Mouse (Mus musculus): ENCODE data around the gene Galnt16. TPM values are rescaled to one million over a fixed set of nuclear protein-coding genes. Genes with fewer than 3 reads are reported as not detected.

The Galnt16 gene
- polyA plus RNA-seq (2015; fragmentation: Nextera tagmentation; extraction: Ambion mirVana) = 8.3 and 9.0 TPM in 2 replicates

DNA sequence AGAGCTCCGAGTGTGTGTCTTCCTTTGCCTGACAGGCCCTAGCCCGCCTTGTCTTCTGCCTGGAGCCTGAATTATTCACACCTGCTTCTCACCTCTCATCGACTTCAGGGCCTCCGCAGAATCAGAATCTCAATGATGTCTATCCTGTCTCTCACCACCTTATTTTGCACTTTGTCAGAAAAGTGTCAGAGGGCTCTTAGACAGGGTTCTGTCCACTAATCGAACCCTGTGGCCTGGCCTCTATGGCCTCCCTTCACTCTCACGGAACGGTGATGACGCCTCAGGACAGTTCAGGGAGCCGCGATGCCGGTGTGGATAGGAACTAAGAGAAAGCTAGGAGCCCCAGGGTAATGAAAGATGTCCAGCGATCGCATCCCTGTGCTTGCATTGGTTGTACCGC lies at the start of gene Galnt16:
Gene Galnt16, plus strand, starts transcription at position 301 of the 400 bp plus-strand sequence.
- Histone ChIP-seq H3K27me3 (ENCODE audit: insufficient read depth, low read length) (peaks cover 64% of the 10 kb centered on the region), H3K36me3 (ENCODE audit: insufficient read depth, low read length) (no peaks in the 10 kb centered on the region), H3K9me3 (ENCODE audit: low read length) (no peaks in the 10 kb centered on the region), H3K4me1 (ENCODE audit: insufficient read depth, low read length) (peaks cover 19% of the 10 kb centered on the region), H3K4me3 (ENCODE audit: low read length) (peak within 1 kb of the TSS; percentile 60), H3K27ac (ENCODE audit: low read length) (no peak within 1 kb of the TSS), H3K9ac (replicated peaks; ENCODE audit: low read length) (peak within 1 kb of the TSS; percentile 60), H3K4me2 (replicated peaks; ENCODE audit: low read depth, low read length) (peak within 1 kb of the TSS; percentile 98)
- WGBS = 5% methylated on average over 14 of the region's 14 CpGs
- no peak for ATAC-seq (ENCODE audit: low FRiP score, low TSS enrichment)

DNA sequence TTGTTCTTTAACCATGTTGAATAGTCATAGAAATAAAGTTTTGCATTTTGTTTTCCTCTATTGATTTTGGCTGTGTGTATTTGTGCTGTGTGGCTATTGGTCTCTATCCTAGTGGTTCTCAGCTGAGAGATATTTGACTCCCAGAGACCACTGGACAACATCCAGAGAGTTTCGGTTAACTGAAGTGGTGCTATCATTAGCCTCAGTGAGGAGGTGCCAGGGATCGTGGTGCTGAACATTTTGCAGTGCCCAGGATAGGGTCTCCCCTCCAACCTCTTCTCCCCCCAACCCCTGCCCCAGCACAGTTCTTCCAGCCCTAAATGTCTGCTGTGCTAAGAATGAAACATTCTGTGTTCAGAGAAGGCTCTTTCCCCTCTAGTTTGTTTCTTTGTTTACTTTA lies 47.9 kb upstream of the Galnt16 start:
- 77% methylated on average over 2 of the region's 2 CpGs for WGBS

GRCm38 (mm10) chr12:80471926-80472325 lies 46.2 kb upstream of the Galnt16 start:
- H3K36me3 ChIP-seq (ENCODE audit: insufficient read depth, low read length) = 0 out of 2 replicates have a peak, but pooled peaks cover 3% of the 10 kb centered on the region
- WGBS = 72% methylated on average over 4 of the region's 4 CpGs
- no peak for ATAC-seq (ENCODE audit: low FRiP score, low TSS enrichment)

More for the DNA sequence above, 47.9 kb upstream of the Galnt16 start:
- no peaks in the 10 kb centered on the region for H3K27me3 ChIP-seq (ENCODE audit: insufficient read depth, low read length)
- H3K36me3 ChIP-seq (ENCODE audit: insufficient read depth, low read length) = no peaks in the 10 kb centered on the region
- no peaks in the 10 kb centered on the region for H3K4me1 ChIP-seq (ENCODE audit: insufficient read depth, low read length)
- no peaks in the 10 kb centered on the region for H3K9me3 ChIP-seq (ENCODE audit: low read length)
- H3K4me2 ChIP-seq (replicated peaks; ENCODE audit: low read depth, low read length) = no peak overlapping the region
- H3K9ac ChIP-seq (replicated peaks; ENCODE audit: low read length) = no peak overlapping the region
- no peak overlapping the region for H3K27ac ChIP-seq (ENCODE audit: low read length)
- ATAC-seq (ENCODE audit: low FRiP score, low TSS enrichment) = no peak
- H3K4me3 ChIP-seq (ENCODE audit: low read length) = no peak overlapping the region

GRCm38 (mm10) chr12:80473731-80474130 lies 44.3 kb upstream of the Galnt16 start:
- Histone ChIP-seq H3K4me1 (ENCODE audit: insufficient read depth, low read length) (no peaks in the 10 kb centered on the region), H3K9me3 (ENCODE audit: low read length) (no peaks in the 10 kb centered on the region), H3K9ac (replicated peaks; ENCODE audit: low read length) (no peak overlapping the region), H3K27ac (ENCODE audit: low read length) (no peak overlapping the region), H3K36me3 (ENCODE audit: insufficient read depth, low read length) (0 out of 2 replicates have a peak, but pooled peaks cover 3% of the 10 kb centered on the region), H3K4me3 (ENCODE audit: low read length) (no peak overlapping the region), H3K27me3 (ENCODE audit: insufficient read depth, low read length) (no peaks in the 10 kb centered on the region), H3K4me2 (replicated peaks; ENCODE audit: low read depth, low read length) (no peak overlapping the region)
- ATAC-seq (ENCODE audit: low FRiP score, low TSS enrichment) = no peak
- WGBS = 84% methylated on average over 3 of the region's 3 CpGs

More at GRCm38 (mm10) chr12:80471926-80472325, 46.2 kb upstream of the Galnt16 start:
- Histone ChIP-seq H3K4me1 (ENCODE audit: insufficient read depth, low read length) (no peaks in the 10 kb centered on the region), H3K27ac (ENCODE audit: low read length) (no peak overlapping the region), H3K4me2 (replicated peaks; ENCODE audit: low read depth, low read length) (no peak overlapping the region), H3K4me3 (ENCODE audit: low read length) (no peak overlapping the region), H3K9ac (replicated peaks; ENCODE audit: low read length) (no peak overlapping the region), H3K27me3 (ENCODE audit: insufficient read depth, low read length) (no peaks in the 10 kb centered on the region), H3K9me3 (ENCODE audit: low read length) (no peaks in the 10 kb centered on the region)

GRCm38 (mm10) chr12:80479986-80480385 lies 38.1 kb upstream of the Galnt16 start:
- H3K4me2 ChIP-seq (replicated peaks; ENCODE audit: low read depth, low read length) = no peak overlapping the region
- H3K27me3 ChIP-seq (ENCODE audit: insufficient read depth, low read length) = no peaks in the 10 kb centered on the region
- 83% methylated on average over 3 of the region's 3 CpGs for WGBS
- no peaks in the 10 kb centered on the region for H3K4me1 ChIP-seq (ENCODE audit: insufficient read depth, low read length)
- H3K27ac ChIP-seq (ENCODE audit: low read length) = no peak overlapping the region
- H3K9me3 ChIP-seq (ENCODE audit: low read length) = no peaks in the 10 kb centered on the region
- H3K4me3 ChIP-seq (ENCODE audit: low read length) = no peak overlapping the region
- no peak overlapping the region for H3K9ac ChIP-seq (replicated peaks; ENCODE audit: low read length)
- ATAC-seq (ENCODE audit: low FRiP score, low TSS enrichment) = no peak
- 0 out of 2 replicates have a peak, but pooled peaks cover 5% of the 10 kb centered on the region for H3K36me3 ChIP-seq (ENCODE audit: insufficient read depth, low read length)

- H3K27me3 ChIP-seq (ENCODE audit: insufficient read depth, low read length) = no peaks in the 10 kb centered on the region
Measured at GRCm38 (mm10) chr12:80483397-80483796, 34.7 kb upstream of the Galnt16 start.

DNA sequence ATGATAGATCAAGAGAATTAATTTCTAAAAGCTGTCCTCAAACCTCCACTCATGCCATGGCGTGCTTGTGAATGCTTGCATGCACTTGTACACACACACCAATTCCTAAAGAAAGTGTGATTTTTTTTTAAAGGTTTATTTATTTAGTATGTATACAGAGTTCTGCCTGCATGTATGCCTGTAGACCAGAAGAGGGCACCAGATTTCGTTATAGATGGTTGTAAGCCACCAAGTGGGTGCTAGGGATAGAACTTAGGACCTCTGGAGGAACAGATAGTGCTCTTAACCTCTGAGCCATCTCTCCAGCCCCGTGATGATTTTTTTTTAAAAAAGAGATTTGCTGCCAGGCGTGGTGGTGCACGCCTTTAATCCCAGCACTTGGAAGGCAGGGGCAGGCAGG lies 24.8 kb upstream of the Galnt16 start:
- no peak overlapping the region for H3K9ac ChIP-seq (replicated peaks; ENCODE audit: low read length)
- H3K27ac ChIP-seq (ENCODE audit: low read length) = no peak overlapping the region
- H3K27me3 ChIP-seq (ENCODE audit: insufficient read depth, low read length) = no peaks in the 10 kb centered on the region
- no peak overlapping the region for H3K4me2 ChIP-seq (replicated peaks; ENCODE audit: low read depth, low read length)
- H3K36me3 ChIP-seq (ENCODE audit: insufficient read depth, low read length) = peaks cover 38% of the 10 kb centered on the region
- no peak overlapping the region for H3K4me3 ChIP-seq (ENCODE audit: low read length)
- 92% methylated on average over 5 of the region's 5 CpGs for WGBS
- ATAC-seq (ENCODE audit: low FRiP score, low TSS enrichment) = no peak
- H3K4me1 ChIP-seq (ENCODE audit: insufficient read depth, low read length) = no peaks in the 10 kb centered on the region
- H3K9me3 ChIP-seq (ENCODE audit: low read length) = peaks cover 3% of the 10 kb centered on the region; the same call in 1 of the 2 replicates

More at GRCm38 (mm10) chr12:80483397-80483796, 34.7 kb upstream of the Galnt16 start:
- Histone ChIP-seq H3K4me3 (ENCODE audit: low read length) (no peak overlapping the region), H3K27ac (ENCODE audit: low read length) (no peak overlapping the region), H3K9me3 (ENCODE audit: low read length) (no peaks in the 10 kb centered on the region), H3K36me3 (ENCODE audit: insufficient read depth, low read length) (0 out of 2 replicates have a peak, but pooled peaks cover 2% of the 10 kb centered on the region), H3K4me2 (replicated peaks; ENCODE audit: low read depth, low read length) (no peak overlapping the region), H3K9ac (replicated peaks; ENCODE audit: low read length) (no peak overlapping the region), H3K4me1 (ENCODE audit: insufficient read depth, low read length) (no peaks in the 10 kb centered on the region)
- WGBS = 64% methylated on average over 3 of the region's 3 CpGs
- ATAC-seq (ENCODE audit: low FRiP score, low TSS enrichment) = no peak

GRCm38 (mm10) chr12:80495691-80496090 lies 22.4 kb upstream of the Galnt16 start:
- Histone ChIP-seq H3K9me3 (ENCODE audit: low read length) (peaks cover 3% of the 10 kb centered on the region; the same call in 1 of the 2 replicates), H3K36me3 (ENCODE audit: insufficient read depth, low read length) (peaks cover 18% of the 10 kb centered on the region), H3K27me3 (ENCODE audit: insufficient read depth, low read length) (no peaks in the 10 kb centered on the region), H3K4me2 (replicated peaks; ENCODE audit: low read depth, low read length) (no peak overlapping the region), H3K4me1 (ENCODE audit: insufficient read depth, low read length) (no peaks in the 10 kb centered on the region), H3K4me3 (ENCODE audit: low read length) (no peak overlapping the region), H3K27ac (ENCODE audit: low read length) (no peak overlapping the region), H3K9ac (replicated peaks; ENCODE audit: low read length) (no peak overlapping the region)
- ATAC-seq (ENCODE audit: low FRiP score, low TSS enrichment) = no peak
- 77% methylated on average over 1 of the region's 1 CpGs for WGBS

GRCm38 (mm10) chr12:80498356-80498755 lies 19.7 kb upstream of the Galnt16 start:
- H3K27me3 ChIP-seq (ENCODE audit: insufficient read depth, low read length) = no peaks in the 10 kb centered on the region
- no peak overlapping the region for H3K27ac ChIP-seq (ENCODE audit: low read length)
- ATAC-seq (ENCODE audit: low FRiP score, low TSS enrichment) = no peak
- no peaks in the 10 kb centered on the region for H3K4me1 ChIP-seq (ENCODE audit: insufficient read depth, low read length)
- H3K4me3 ChIP-seq (ENCODE audit: low read length) = no peak overlapping the region
- WGBS = 61% methylated on average over 4 of the region's 4 CpGs
- peaks cover 1% of the 10 kb centered on the region; the same call in 1 of the 2 replicates for H3K9me3 ChIP-seq (ENCODE audit: low read length)
- no peak overlapping the region for H3K9ac ChIP-seq (replicated peaks; ENCODE audit: low read length)
- H3K36me3 ChIP-seq (ENCODE audit: insufficient read depth, low read length) = peaks cover 5% of the 10 kb centered on the region; the same call in 1 of the 2 replicates
- H3K4me2 ChIP-seq (replicated peaks; ENCODE audit: low read depth, low read length) = no peak overlapping the region

DNA sequence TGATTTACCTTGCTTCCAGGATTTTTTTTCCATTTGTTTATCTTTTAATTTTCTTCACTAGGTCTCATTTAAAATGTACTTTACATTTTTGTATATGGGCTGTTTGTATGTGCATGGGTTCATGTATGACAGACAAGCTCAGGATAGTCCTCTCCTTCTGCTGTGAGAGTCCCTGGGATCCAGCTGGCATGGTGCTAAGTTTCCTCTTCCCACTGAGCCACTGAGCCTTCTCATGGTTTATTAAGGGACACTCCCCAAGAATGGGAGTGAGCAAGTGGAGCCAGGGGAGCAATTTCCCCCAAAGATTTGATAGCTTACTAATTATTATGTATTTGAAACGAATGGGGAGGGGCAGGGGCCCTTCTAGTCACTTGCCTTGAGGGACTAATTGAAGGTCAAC lies 17.6 kb upstream of the Galnt16 start:
- Histone ChIP-seq H3K4me1 (ENCODE audit: insufficient read depth, low read length) (no peaks in the 10 kb centered on the region), H3K4me2 (replicated peaks; ENCODE audit: low read depth, low read length) (no peak overlapping the region), H3K27ac (ENCODE audit: low read length) (no peak overlapping the region), H3K9ac (replicated peaks; ENCODE audit: low read length) (no peak overlapping the region), H3K27me3 (ENCODE audit: insufficient read depth, low read length) (no peaks in the 10 kb centered on the region), H3K4me3 (ENCODE audit: low read length) (no peak overlapping the region), H3K36me3 (ENCODE audit: insufficient read depth, low read length) (peaks cover 3% of the 10 kb centered on the region; the same call in 1 of the 2 replicates), H3K9me3 (ENCODE audit: low read length) (no peaks in the 10 kb centered on the region)
- WGBS = 52% methylated on average over 1 of the region's 1 CpGs
- no peak for ATAC-seq (ENCODE audit: low FRiP score, low TSS enrichment)

Data from kidney, embryonic 16.5 days (tissue).